Mouse (Mus musculus): ENCODE data around the gene Ccnt1.

The Ccnt1 gene

GRCm38 (mm10) chr15:98570873-98571538 lies at the start of gene Ccnt1, which contains the start of gene 4930415O20Rik:
Gene Ccnt1 (minus strand): TSS chr15:98570923.
Gene 4930415O20Rik (plus strand): TSS chr15:98571004.
- DNase-seq (ENCODE audit: low spot score in 2 of 2), result no peak

- DNase-seq (ENCODE audit: low spot score in 2 of 2), result peak in 1 of 2 experiments; percentile 78
Measured at GRCm38 (mm10) chr15:98617176-98617537, 46.4 kb upstream of the Ccnt1 start.

GRCm38 (mm10) chr15:98616362-98617175 lies 45.8 kb upstream of the Ccnt1 start:
- no peak for DNase-seq (ENCODE audit: low spot score in 2 of 2)

GRCm38 (mm10) chr15:98615751-98616150 lies 45.0 kb upstream of the Ccnt1 start:
- DNase-seq (ENCODE audit: low spot score in 2 of 2), result no peak

GRCm38 (mm10) chr15:98614971-98615370 lies 44.2 kb upstream of the Ccnt1 start:
- no peak for DNase-seq (ENCODE audit: low spot score in 2 of 2)

- no peak for DNase-seq (ENCODE audit: low spot score in 2 of 2)
Measured at GRCm38 (mm10) chr15:98614551-98614950, 43.8 kb upstream of the Ccnt1 start.

- no peak for DNase-seq (ENCODE audit: low spot score in 2 of 2)
Measured at GRCm38 (mm10) chr15:98612229-98612628, 41.5 kb upstream of the Ccnt1 start.

- DNase-seq (ENCODE audit: low spot score in 2 of 2), result no peak
Measured at GRCm38 (mm10) chr15:98610131-98610633, 39.5 kb upstream of the Ccnt1 start.

- DNase-seq (ENCODE audit: low spot score in 2 of 2), result peak; percentile 78 to 82
Measured at GRCm38 (mm10) chr15:98609331-98610130, 38.8 kb upstream of the Ccnt1 start, which contains the start of gene Adcy6. Gene Adcy6 (minus strand): TSS chr15:98610076.

GRCm38 (mm10) chr15:98608784-98609250 lies 38.1 kb upstream of the Ccnt1 start:
- DNase-seq (ENCODE audit: low spot score in 2 of 2), result no peak

- DNase-seq (ENCODE audit: low spot score in 2 of 2), result peak in 1 of 2 experiments; percentile 71
Measured at GRCm38 (mm10) chr15:98608058-98608783, 37.5 kb upstream of the Ccnt1 start.

- DNase-seq (ENCODE audit: low spot score in 2 of 2), result peak; percentile 89 to 91
Measured at GRCm38 (mm10) chr15:98607557-98607956, 36.8 kb upstream of the Ccnt1 start.

GRCm38 (mm10) chr15:98606739-98607138 lies 36.0 kb upstream of the Ccnt1 start:
- DNase-seq (ENCODE audit: low spot score in 2 of 2), result no peak

- DNase-seq (ENCODE audit: low spot score in 2 of 2), result peak; percentile 67 to 68
Measured at GRCm38 (mm10) chr15:98606051-98606536, 35.4 kb upstream of the Ccnt1 start.

GRCm38 (mm10) chr15:98604041-98604575 lies 33.4 kb upstream of the Ccnt1 start:
- DNase-seq (ENCODE audit: low spot score in 2 of 2), result no peak

GRCm38 (mm10) chr15:98602921-98603458 lies 32.3 kb upstream of the Ccnt1 start:
- no peak for DNase-seq (ENCODE audit: low spot score in 2 of 2)

GRCm38 (mm10) chr15:98602191-98602881 lies 31.6 kb upstream of the Ccnt1 start:
- DNase-seq (ENCODE audit: low spot score in 2 of 2), result peak; percentile 80 to 81

- no peak for DNase-seq (ENCODE audit: low spot score in 2 of 2)
Measured at GRCm38 (mm10) chr15:98601832-98602190, 31.1 kb upstream of the Ccnt1 start.

- DNase-seq (ENCODE audit: low spot score in 2 of 2), result no peak
Measured at GRCm38 (mm10) chr15:98600036-98600709, 29.4 kb upstream of the Ccnt1 start.

All from heart, adult 9 months (tissue).